Mouse (Mus musculus) activated CD4-positive, CD25-positive, alpha-beta regulatory T cell, adult 4 months (primary cell): ENCODE results near the gene Gm36210. TPM values are rescaled to one million over a fixed set of nuclear protein-coding genes. Genes with fewer than 3 reads are reported as not detected.

Experiments
- polyA plus RNA-seq, 2 experiments: library from polyadenylated mRNA; unstranded; fragments of 100-300 nt; shearing (Covaris generic); gene quantifications; one replicate each; pipeline ENCODE4 v1.2.1; 2017

The Gm36210 gene
- polyA plus RNA-seq, 2 experiments from 2014 or later = not detected

Other genes starting within 250 kb of the Gm36210 start
- 10 to 100 TPM; 10.6 to 11.1 TPM for gene Ppp6r1, start 247.5 kb downstream of the Gm36210 start, polyA plus RNA-seq
- gene Hspbp1, start 221.4 kb downstream of the Gm36210 start, polyA plus RNA-seq = 10 to 100 TPM; 38.9 to 60.9 TPM
- gene Brsk1, start 215.9 kb downstream of the Gm36210 start, polyA plus RNA-seq = not detected
- not detected for gene Tmem150b, start 181.3 kb downstream of the Gm36210 start, polyA plus RNA-seq
- 10 to 100 TPM; 19.7 to 28.9 TPM for gene Kmt5c, start 166.4 kb downstream of the Gm36210 start, polyA plus RNA-seq
- 1 to 10 TPM; 2.1 to 4.5 TPM for gene Cox6b2, start 153.4 kb downstream of the Gm36210 start, polyA plus RNA-seq
- gene Fam71e2, start 135.2 kb downstream of the Gm36210 start, polyA plus RNA-seq = not detected
- gene Il11, start 123.7 kb downstream of the Gm36210 start, polyA plus RNA-seq = not detected
- gene Tmem190, start 123.6 kb downstream of the Gm36210 start, polyA plus RNA-seq = not detected
- 1 to 10 TPM in 1 of 2 experiments, not detected in 1; 1.2 TPM for gene Tmem238, start 116.9 kb downstream of the Gm36210 start, polyA plus RNA-seq
- gene Rpl28, start 113.6 kb downstream of the Gm36210 start, polyA plus RNA-seq = 100 to 1,000 TPM; 460 to 740 TPM
- gene Ube2s, start 93.9 kb downstream of the Gm36210 start, polyA plus RNA-seq = 10 to 100 TPM; 39.3 to 43.6 TPM
- under 1 TPM in 1 of 2 experiments, not detected in 1; 0.09 TPM for gene Shisa7, start 61.8 kb downstream of the Gm36210 start, polyA plus RNA-seq
- 10 to 100 TPM; 34.4 to 50.2 TPM for gene Isoc2b, start 36.3 kb downstream of the Gm36210 start, polyA plus RNA-seq
- under 1 TPM; 0.20 to 0.69 TPM for gene Isoc2a, start 29.4 kb downstream of the Gm36210 start, polyA plus RNA-seq
- 1 to 10 TPM; 1.9 TPM for gene Zfp628, start 8.7 kb upstream of the Gm36210 start, polyA plus RNA-seq
- gene Nat14, start 15.5 kb upstream of the Gm36210 start, polyA plus RNA-seq = not detected
- gene Ssc5d, start 19.3 kb upstream of the Gm36210 start, polyA plus RNA-seq = under 1 TPM in 1 of 2 experiments, not detected in 1; 0.10 TPM
- not detected for gene Sbk2, start 57.9 kb upstream of the Gm36210 start, polyA plus RNA-seq
- not detected for gene Sbk3, start 64.7 kb upstream of the Gm36210 start, polyA plus RNA-seq
- gene Zfp579, start 89.6 kb upstream of the Gm36210 start, polyA plus RNA-seq = 1 to 10 TPM; 2.9 to 5.3 TPM
- gene Zfp524, start 107.9 kb upstream of the Gm36210 start, polyA plus RNA-seq = 10 to 100 TPM; 33.3 to 55.4 TPM
- 10 to 100 TPM in 1 of 2 experiments, 1 to 10 TPM in 1; 8.1 to 10.1 TPM for gene Fiz1, start 108.2 kb upstream of the Gm36210 start, polyA plus RNA-seq
- gene Gm44973, start 109.0 kb upstream of the Gm36210 start, polyA plus RNA-seq = 10 to 100 TPM in 1 of 2 experiments, 1 to 10 TPM in 1; 5.6 to 19.0 TPM
- 1 to 10 TPM; 3.5 to 5.3 TPM for gene Zfp865, start 113.9 kb upstream of the Gm36210 start, polyA plus RNA-seq
- under 1 TPM in 1 of 2 experiments, not detected in 1; 0.60 TPM for gene Ccdc106, start 114.0 kb upstream of the Gm36210 start, polyA plus RNA-seq
- not detected for gene 4632433K11Rik, start 127.6 kb upstream of the Gm36210 start, polyA plus RNA-seq
- gene Zfp784, start 131.9 kb upstream of the Gm36210 start, polyA plus RNA-seq = 1 to 10 TPM; 2.5 to 3.1 TPM
- gene Zfp580, start 145.0 kb upstream of the Gm36210 start, polyA plus RNA-seq = 1 to 10 TPM; 1.2 to 2.8 TPM
- 10 to 100 TPM; 24.2 to 30.1 TPM for gene U2af2, start 155.6 kb upstream of the Gm36210 start, polyA plus RNA-seq
- gene Epn1, start 173.7 kb upstream of the Gm36210 start, polyA plus RNA-seq = 1 to 10 TPM; 7.0 to 8.3 TPM
- gene Rfpl4, start 210.4 kb upstream of the Gm36210 start, polyA plus RNA-seq = not detected
- under 1 TPM in 1 of 2 experiments, not detected in 1; 0.58 TPM for gene Rasl2-9, start 219.4 kb upstream of the Gm36210 start, polyA plus RNA-seq
- gene Vmn1r55, start 243.2 kb upstream of the Gm36210 start, polyA plus RNA-seq = under 1 TPM in 1 of 2 experiments, not detected in 1; 0.05 TPM